Mouse (Mus musculus): ENCODE results near the gene Edem2. TPM values are rescaled to one million over a fixed set of nuclear protein-coding genes. Genes with fewer than 3 reads are reported as not detected.
A peak's percentile ranks its signal among the peaks of the same experiment; 100 is the strongest.

The Edem2 gene
- total RNA-seq (2022) = 10 to 100 TPM; 41.1 to 65.1 (median 54.5) TPM

- DNase-seq = peak; percentile 91
These were observed at the start of gene Edem2 for GRCm38 (mm10) chr2:155729158-155729645. TSS of gene Edem2 (minus strand) at chr2:155729475.

GRCm38 (mm10) chr2:155779066-155779465, 49.8 kb upstream of the Edem2 start:
- no peak for DNase-seq

- DNase-seq = no peak
These were observed 48.7 kb upstream of the Edem2 start for GRCm38 (mm10) chr2:155778004-155778403.

GRCm38 (mm10) chr2:155777688-155777985, 48.4 kb upstream of the Edem2 start:
- DNase-seq = no peak

GRCm38 (mm10) chr2:155776824-155777687, 47.8 kb upstream of the Edem2 start:
- DNase-seq = no peak

- DNase-seq = no peak
These were observed 46.5 kb upstream of the Edem2 start for GRCm38 (mm10) chr2:155775685-155776263.

GRCm38 (mm10) chr2:155774927-155775684, 45.8 kb upstream of the Edem2 start, which contains the start of gene Mmp24:
TSS of gene Mmp24 (plus strand) at chr2:155775342.
- no peak for DNase-seq

- no peak for DNase-seq
These were observed 45.1 kb upstream of the Edem2 start for GRCm38 (mm10) chr2:155774261-155774926.

- no peak for DNase-seq
These were observed 44.4 kb upstream of the Edem2 start for GRCm38 (mm10) chr2:155773664-155774063.

GRCm38 (mm10) chr2:155764679-155765418, 35.6 kb upstream of the Edem2 start:
- DNase-seq = no peak

- DNase-seq = no peak
These were observed 27.7 kb upstream of the Edem2 start for GRCm38 (mm10) chr2:155756855-155757566.

GRCm38 (mm10) chr2:155755746-155756145, 26.5 kb upstream of the Edem2 start:
- DNase-seq = peak; percentile 69

- peak; percentile 66 for DNase-seq
These were observed 21.9 kb upstream of the Edem2 start, which contains the start of gene Procr for GRCm38 (mm10) chr2:155751014-155751786. TSS of gene Procr (plus strand) at chr2:155751117.

GRCm38 (mm10) chr2:155749394-155749793, 20.1 kb upstream of the Edem2 start:
- no peak for DNase-seq

GRCm38 (mm10) chr2:155745487-155745886, 16.2 kb upstream of the Edem2 start:
- no peak for DNase-seq

GRCm38 (mm10) chr2:155743351-155743750, 14.1 kb upstream of the Edem2 start:
- DNase-seq = no peak

- DNase-seq = peak; percentile 63
These were observed 13.7 kb upstream of the Edem2 start for GRCm38 (mm10) chr2:155742931-155743337.

- DNase-seq = no peak
These were observed 12.9 kb upstream of the Edem2 start for GRCm38 (mm10) chr2:155742211-155742610.

GRCm38 (mm10) chr2:155737803-155738202, 8.5 kb upstream of the Edem2 start:
- no peak for DNase-seq

GRCm38 (mm10) chr2:155736936-155737335, 7.7 kb upstream of the Edem2 start:
- DNase-seq = no peak
